Mouse (Mus musculus): Measurements from ENCODE around the gene Olfr1443. TPM values are rescaled to one million over a fixed set of nuclear protein-coding genes. Genes with fewer than 3 reads are reported as not detected.

Gene Olfr1443
- polyA plus RNA-seq, 1 experiment from 2014 or later: not detected

Other genes starting within 250 kb of the Olfr1443 start
- 0.61 and 0.88 TPM in 2 replicates for gene Mpeg1, start 217.3 kb upstream of the Olfr1443 start, polyA plus RNA-seq (2015; fragmentation: Nextera tagmentation; extraction: Ambion mirVana)
- gene Dtx4, start 176.7 kb upstream of the Olfr1443 start, polyA plus RNA-seq (2015; fragmentation: Nextera tagmentation; extraction: Ambion mirVana): 40.0 and 42.2 TPM in 2 replicates
- 6.6 and 7.9 TPM in 2 replicates for gene Fam111a, start 132.4 kb upstream of the Olfr1443 start, polyA plus RNA-seq (2015; fragmentation: Nextera tagmentation; extraction: Ambion mirVana)
- gene Gm4952, start 78.1 kb upstream of the Olfr1443 start, polyA plus RNA-seq (2015; fragmentation: Nextera tagmentation; extraction: Ambion mirVana): 0.10 and 0.31 TPM in 2 replicates
- not detected in 2 replicates for gene Glyat, start 44.8 kb upstream of the Olfr1443 start, polyA plus RNA-seq (2015; fragmentation: Nextera tagmentation; extraction: Ambion mirVana)
- gene Olfr1442, start 7.7 kb upstream of the Olfr1443 start, polyA plus RNA-seq (2015; fragmentation: Nextera tagmentation; extraction: Ambion mirVana): not detected in 2 replicates
- gene Keg1, start 17.7 kb downstream of the Olfr1443 start, polyA plus RNA-seq (2015; fragmentation: Nextera tagmentation; extraction: Ambion mirVana): not detected in 2 replicates
- 1.00 and 1.2 TPM in 2 replicates for gene Cntf, start 87.5 kb downstream of the Olfr1443 start, polyA plus RNA-seq (2015; fragmentation: Nextera tagmentation; extraction: Ambion mirVana)
- gene Zfp91, start 118.0 kb downstream of the Olfr1443 start, polyA plus RNA-seq (2015; fragmentation: Nextera tagmentation; extraction: Ambion mirVana): 13.6 and 14.3 TPM in 2 replicates
- gene Lpxn, start 118.1 kb downstream of the Olfr1443 start, polyA plus RNA-seq (2015; fragmentation: Nextera tagmentation; extraction: Ambion mirVana): 1.1 and 1.6 TPM in 2 replicates
- not detected in 2 replicates for gene Gm5244, start 168.6 kb downstream of the Olfr1443 start, polyA plus RNA-seq (2015; fragmentation: Nextera tagmentation; extraction: Ambion mirVana)
- not detected in 2 replicates for gene Olfr1444, start 179.2 kb downstream of the Olfr1443 start, polyA plus RNA-seq (2015; fragmentation: Nextera tagmentation; extraction: Ambion mirVana)
- gene Olfr1445, start 205.7 kb downstream of the Olfr1443 start, polyA plus RNA-seq (2015; fragmentation: Nextera tagmentation; extraction: Ambion mirVana): not detected in 2 replicates
- gene Olfr1446, start 215.4 kb downstream of the Olfr1443 start, polyA plus RNA-seq (2015; fragmentation: Nextera tagmentation; extraction: Ambion mirVana): not detected in 2 replicates
- not detected in 2 replicates for gene Olfr1447, start 225.6 kb downstream of the Olfr1443 start, polyA plus RNA-seq (2015; fragmentation: Nextera tagmentation; extraction: Ambion mirVana)
- not detected in 2 replicates for gene Olfr1448, start 246.3 kb downstream of the Olfr1443 start, polyA plus RNA-seq (2015; fragmentation: Nextera tagmentation; extraction: Ambion mirVana)